Mouse (Mus musculus): ENCODE data around the gene Ptpru.
"Not testable (repeated sequence)": the region's sequence is repeated elsewhere in the genome, so short reads cannot be mapped to it uniquely, and the experiment has no call there.

Ptpru gene

GRCm38 (mm10) chr4:131833971-131834609, 4.0 kb downstream of the Ptpru start:
- DNase-seq = peak; percentile 84

GRCm38 (mm10) chr4:131832759-131833407, 5.2 kb downstream of the Ptpru start:
- DNase-seq = no peak

GRCm38 (mm10) chr4:131831546-131832045, 6.5 kb downstream of the Ptpru start:
- DNase-seq = no peak

GRCm38 (mm10) chr4:131829123-131829522, 9.0 kb downstream of the Ptpru start:
- DNase-seq = no peak

GRCm38 (mm10) chr4:131826905-131827304, 11.2 kb downstream of the Ptpru start:
- peak; percentile 77 for DNase-seq

GRCm38 (mm10) chr4:131825830-131826229, 12.3 kb downstream of the Ptpru start:
- DNase-seq = peak; percentile 50

- DNase-seq = no peak
Observed at GRCm38 (mm10) chr4:131824939-131825338, 13.1 kb downstream of the Ptpru start.

- no peak for DNase-seq
Observed at GRCm38 (mm10) chr4:131822583-131822982, 15.5 kb downstream of the Ptpru start.

- no peak for DNase-seq
Observed at GRCm38 (mm10) chr4:131821161-131821731, 16.8 kb downstream of the Ptpru start.

- DNase-seq = no peak
Observed at GRCm38 (mm10) chr4:131818926-131819325, 19.2 kb downstream of the Ptpru start.

GRCm38 (mm10) chr4:131815774-131816173, 22.3 kb downstream of the Ptpru start:
- DNase-seq = no peak

GRCm38 (mm10) chr4:131814869-131815268, 23.2 kb downstream of the Ptpru start:
- peak; percentile 50 for DNase-seq

GRCm38 (mm10) chr4:131813798-131814197, 24.3 kb downstream of the Ptpru start:
- peak; percentile 49 for DNase-seq

GRCm38 (mm10) chr4:131812458-131812857, 25.6 kb downstream of the Ptpru start:
- DNase-seq = no peak

- DNase-seq = no peak
Observed at GRCm38 (mm10) chr4:131805255-131805654, 32.8 kb downstream of the Ptpru start.

GRCm38 (mm10) chr4:131804732-131805131, 33.4 kb downstream of the Ptpru start:
- DNase-seq = not testable (repeated sequence)

- DNase-seq = peak; percentile 70
Observed at GRCm38 (mm10) chr4:131803846-131804245, 34.2 kb downstream of the Ptpru start.

- no peak for DNase-seq
Observed at GRCm38 (mm10) chr4:131798968-131799367, 39.1 kb downstream of the Ptpru start.

GRCm38 (mm10) chr4:131797920-131798319, 40.2 kb downstream of the Ptpru start:
- no peak for DNase-seq

- no peak for DNase-seq
Observed at GRCm38 (mm10) chr4:131797483-131797882, 40.6 kb downstream of the Ptpru start.

- DNase-seq = no peak
Observed at GRCm38 (mm10) chr4:131796312-131797080, 41.6 kb downstream of the Ptpru start.

- DNase-seq = no peak
Observed at GRCm38 (mm10) chr4:131786800-131787199, 51.3 kb downstream of the Ptpru start.

GRCm38 (mm10) chr4:131784034-131784433, 54.1 kb downstream of the Ptpru start:
- peak; percentile 77 for DNase-seq
